Mouse (Mus musculus): ENCODE data around the gene Nln.

DNA sequence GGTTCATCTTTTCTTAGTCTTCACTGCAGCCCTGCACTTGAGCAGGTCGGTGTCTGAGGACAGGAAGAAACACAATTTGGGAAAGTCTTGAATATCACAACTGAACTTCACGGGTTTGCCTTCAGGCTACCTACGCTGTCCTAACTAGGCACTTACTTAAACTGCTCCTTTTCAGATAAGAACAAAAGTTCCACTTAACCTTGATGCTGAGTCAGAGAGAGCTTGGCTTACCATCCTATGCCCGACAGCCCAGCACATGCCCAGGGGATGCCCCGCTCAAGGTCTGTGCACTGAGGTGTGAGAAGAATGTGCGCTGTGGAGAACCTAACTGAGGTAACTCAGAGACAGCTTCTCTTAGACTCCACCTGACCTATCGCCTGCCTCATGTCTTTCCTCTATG lies 67.9 kb downstream of the Nln start:
- TF ChIP-seq MAFK (IDR thresholded peaks at IDR 0.05; ENCODE audit: insufficient read depth, low read depth, low read length) (no peak), ZC3H11A (IDR thresholded peaks at IDR 0.05; ENCODE audit: borderline replicate concordance, low read depth, low read length) (no peak), ZNF384 (IDR thresholded peaks at IDR 0.05; ENCODE audit: low read depth, low read length) (no peak), HCFC1 (IDR thresholded peaks at IDR 0.05; ENCODE audit: borderline replicate concordance, insufficient read depth, low read length) (no peak)
